31 mouse cellular contexts compared by ENCODE assay signal in genomic region chr5:149097841-149098240, GRCm38 (mm10).
DNase-seq lines count a peak whose midpoint lies in the region; ATAC-seq and TF ChIP-seq lines count a peak whose summit lies in the region.
"Had no signal": no experiment of that assay in that cellular context is flagged by ENCODE, and none has a peak within 500 bp of the region (broad histone marks: within the 10 kb centered on the region; RNA-seq: fewer than 3 reads in every experiment).

No protein-coding gene starts in this region.

- no peaks in the 10 kb centered on the region for H3K36me3 ChIP-seq in heart, adult 2 months (ENCODE audit: control insufficient read depth, insufficient read depth, low read length)
- H3K36me3 ChIP-seq: G1E; heart, embryonic 10.5 days; heart, embryonic 15.5 days; hindbrain, embryonic 12.5 days; intestine, embryonic 15.5 days; limb, embryonic 13.5 days; liver, embryonic 13.5 days; lung, embryonic 15.5 days; midbrain, embryonic 12.5 days; neural tube, embryonic 12.5 days had no signal

- peak; percentile 38; the same call in 1 of the 2 replicates for ATAC-seq in megakaryocyte progenitor cell, adult 5-6 weeks (replicated peaks; ENCODE audit: poor library complexity)
- ATAC-seq: forebrain, embryonic 16.5 days; hindbrain, postnatal 0 days; intestine, embryonic 15.5 days; Patski had no signal

- no peaks in the 10 kb centered on the region for H3K4me1 ChIP-seq in heart, adult 2 months (ENCODE audit: control insufficient read depth, insufficient read depth, low read length)
- H3K4me1 ChIP-seq: heart, embryonic 15.5 days; hindbrain, embryonic 12.5 days; intestine, embryonic 15.5 days; limb, embryonic 13.5 days; lung, embryonic 15.5 days; megakaryocyte, embryonic 14.5 days; midbrain, embryonic 12.5 days had no signal

- H3K27me3 ChIP-seq in heart, adult 2 months (ENCODE audit: control insufficient read depth, insufficient read depth, low read length) = no peaks in the 10 kb centered on the region
- H3K27me3 ChIP-seq: heart, embryonic 15.5 days; hindbrain, embryonic 12.5 days; intestine, embryonic 15.5 days; limb, embryonic 13.5 days; liver, embryonic 13.5 days; lung, embryonic 15.5 days; midbrain, embryonic 12.5 days; neural tube, embryonic 12.5 days; Patski had no signal

- TF ChIP-seq EP300 in heart, adult 2 months (IDR thresholded peaks at IDR 0.05; ENCODE audit: insufficient read depth, low read depth, low read length) = no peak

- H3K79me2 ChIP-seq in heart, adult 2 months (replicated peaks; ENCODE audit: control insufficient read depth, insufficient read depth, low read length) = no peaks in the 10 kb centered on the region

- no peak overlapping the region for H3K4me3 ChIP-seq in heart, adult 2 months
- H3K4me3 ChIP-seq: erythroblast, embryonic 14.5 days; heart, embryonic 10.5 days; heart, embryonic 15.5 days; hindbrain, embryonic 12.5 days; intestine, embryonic 15.5 days; layer of hippocampus, adult 2 months; limb, embryonic 13.5 days; liver, embryonic 13.5 days; lung, embryonic 15.5 days; megakaryocyte, embryonic 14.5 days; midbrain, embryonic 12.5 days; myocyte; neural tube, embryonic 12.5 days had no signal

- intact Hi-C loops in heart, adult 2 months (cut with DNase I) = no loop called here

- DNase-seq in heart, adult 11 months = peak; percentile 64
- no peak for DNase-seq in heart, adult 2 months
- peak; percentile 71 for DNase-seq in A20 (ENCODE audit: low read depth, low spot score)
- DNase-seq in thymus, postnatal 36 days = peak; percentile 54 to 55
- no peak for DNase-seq in gastrocnemius, adult 18-20 months (ENCODE audit: low spot score)
- DNase-seq in cerebellum, postnatal 10 days = no peak
- DNase-seq: adrenal gland, postnatal 10 days; cerebellum, adult 11 months; cerebellum, adult 9-10 months; gastrocnemius, postnatal 10 days; kidney, adult 2 months; kidney, postnatal 36 days; liver, embryonic 13.5 days; right cerebral cortex, postnatal 4 days had no signal

- H3K9ac ChIP-seq in heart, adult 2 months (ENCODE audit: low read depth, low read length) = no peak overlapping the region
- H3K9ac ChIP-seq: heart, embryonic 15.5 days; hindbrain, embryonic 12.5 days; intestine, embryonic 15.5 days; limb, embryonic 13.5 days; liver, embryonic 13.5 days; lung, embryonic 15.5 days; midbrain, embryonic 12.5 days; neural tube, embryonic 12.5 days had no signal

- TF ChIP-seq CTCF in heart, adult 2 months (IDR thresholded peaks at IDR 0.05) = no peak

- whole genome bisulfite sequencing in heart, adult 2 months = 83% methylated on average over 5 of the region's 5 CpGs

- TF ChIP-seq POLR2A in heart, adult 2 months (IDR thresholded peaks at IDR 0.05; ENCODE audit: insufficient read depth, low read depth, low read length) = no peak

- H3K27ac ChIP-seq in heart, adult 2 months = no peak overlapping the region
- H3K27ac ChIP-seq: heart, embryonic 10.5 days; heart, embryonic 15.5 days; hindbrain, embryonic 12.5 days; hindbrain, postnatal 0 days; intestine, embryonic 15.5 days; layer of hippocampus, adult 2 months; limb, embryonic 13.5 days; liver, embryonic 13.5 days; lung, embryonic 15.5 days; midbrain, embryonic 12.5 days; neural tube, embryonic 12.5 days had no signal

Comparison
In these comparisons a context has a peak if more than half of its experiments do, and no peak if none do; other contexts are left out.
1. DNase-seq: peak in heart, adult 11 months (single experiment), A20 (single experiment) and thymus, postnatal 36 days (2 of 2); none in heart, adult 2 months (0 of 2), gastrocnemius, adult 18-20 months (single experiment) and cerebellum, postnatal 10 days (0 of 2).